Mouse (Mus musculus): ENCODE data around the gene Wdr18.

- TF ChIP-seq CTCF (IDR thresholded peaks at IDR 0.05; ENCODE audit: low read depth, low read length) (no peak), GATA1 (IDR thresholded peaks at IDR 0.05; ENCODE audit: borderline replicate concordance, low read length) (no peak)
Observed at GRCm38 (mm10) chr10:79988506-79989271, 28.7 kb downstream of the Wdr18 start, which contains the start of gene Cnn2.

Data from G1E (cell line).